Mouse (Mus musculus): ENCODE measurements around the gene Sult1e1. TPM values are rescaled to one million over a fixed set of nuclear protein-coding genes. Genes with fewer than 3 reads are reported as not detected.

Gene Sult1e1
- total RNA-seq (2021): not detected

DNA sequence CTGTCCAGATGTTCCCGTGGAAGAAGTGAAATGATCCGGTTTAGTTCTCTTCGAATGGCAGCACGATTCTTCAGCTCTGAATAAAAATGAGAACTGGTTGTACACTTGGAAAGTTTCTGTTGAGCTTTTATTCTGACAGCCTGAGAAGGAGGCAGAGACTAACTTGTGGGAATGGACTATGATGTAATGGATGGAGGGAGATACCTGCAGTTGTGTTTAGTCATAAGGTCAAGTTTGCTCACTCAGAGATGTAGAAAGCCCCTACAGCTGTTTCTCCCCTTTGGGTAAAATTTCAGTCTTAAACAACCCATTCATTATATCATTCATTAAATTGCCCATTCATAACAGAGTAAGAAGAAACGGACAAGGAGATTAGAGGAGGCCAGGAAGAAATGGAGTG is at the start of gene Sult1e1:
Gene Sult1e1 (minus strand): TSS at position 101 of the 400 bp plus-strand sequence.
- DNase-seq: no peak

DNA sequence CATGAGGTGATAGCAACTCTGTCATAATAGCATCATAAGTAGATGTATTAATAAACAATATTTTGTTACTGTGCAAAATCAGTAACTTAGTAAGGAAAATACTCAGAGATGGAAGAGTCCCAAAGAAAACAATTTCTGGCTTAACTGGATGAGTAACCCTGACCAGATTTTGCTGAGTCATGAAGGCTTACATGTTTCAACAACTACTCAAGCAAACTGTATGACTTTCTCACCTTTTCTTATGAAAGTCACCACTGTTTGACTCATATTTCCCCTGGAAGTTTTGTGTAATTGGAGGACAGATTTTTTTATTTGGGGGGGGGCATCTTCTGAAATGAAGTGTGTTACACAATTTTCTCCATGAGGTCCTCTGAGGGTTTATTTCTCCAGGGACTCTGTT is 31.3 kb upstream of the Sult1e1 start:
- DNase-seq: no peak

DNA sequence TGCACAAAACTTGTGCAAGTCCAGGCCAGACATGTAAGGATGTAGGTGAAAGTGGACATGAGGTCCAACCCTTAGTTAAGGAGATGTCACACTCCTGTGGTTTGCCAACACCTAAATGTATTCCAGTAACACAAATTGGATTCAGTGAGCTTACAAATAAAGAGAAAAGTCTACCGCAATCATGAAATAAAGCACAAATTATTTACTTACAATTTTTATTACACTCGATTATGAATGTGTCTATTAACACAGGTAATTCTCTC is 23.7 kb upstream of the Sult1e1 start:
- no peak for DNase-seq

DNA sequence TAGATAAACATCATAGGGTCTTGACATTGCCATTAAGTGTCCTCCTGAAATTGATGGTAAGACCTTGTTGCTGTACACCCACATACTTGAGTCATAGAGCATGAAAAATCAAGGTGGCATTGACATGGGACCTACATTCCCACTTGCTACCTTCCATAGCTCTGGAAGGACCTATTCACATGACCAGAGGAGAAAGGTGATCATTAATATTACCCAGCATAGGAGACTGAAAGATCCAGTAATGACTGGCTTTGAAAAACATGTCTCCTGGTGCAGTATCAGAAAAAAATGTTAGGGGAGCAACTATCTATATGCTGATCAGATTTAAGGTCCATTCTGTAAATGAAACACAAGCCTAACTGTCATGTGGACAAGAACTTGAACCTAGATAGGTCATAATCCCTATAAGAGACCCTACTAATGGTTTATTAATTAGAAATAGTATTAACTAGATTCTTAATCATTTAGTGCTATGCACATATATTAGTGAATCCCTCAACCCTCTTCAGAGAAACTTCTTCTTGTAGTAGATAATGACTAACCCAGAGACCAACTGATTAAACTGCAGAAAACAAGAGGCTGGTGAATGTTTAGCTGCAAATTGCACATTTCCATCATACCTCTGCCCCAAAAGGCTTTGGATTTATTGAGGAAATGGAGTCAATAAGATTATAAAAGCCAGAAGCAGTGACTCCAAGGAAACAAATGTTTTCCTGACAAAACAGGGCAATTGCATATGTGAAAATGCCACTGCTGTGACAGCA is 23.2 kb upstream of the Sult1e1 start:
- DNase-seq: no peak

DNA sequence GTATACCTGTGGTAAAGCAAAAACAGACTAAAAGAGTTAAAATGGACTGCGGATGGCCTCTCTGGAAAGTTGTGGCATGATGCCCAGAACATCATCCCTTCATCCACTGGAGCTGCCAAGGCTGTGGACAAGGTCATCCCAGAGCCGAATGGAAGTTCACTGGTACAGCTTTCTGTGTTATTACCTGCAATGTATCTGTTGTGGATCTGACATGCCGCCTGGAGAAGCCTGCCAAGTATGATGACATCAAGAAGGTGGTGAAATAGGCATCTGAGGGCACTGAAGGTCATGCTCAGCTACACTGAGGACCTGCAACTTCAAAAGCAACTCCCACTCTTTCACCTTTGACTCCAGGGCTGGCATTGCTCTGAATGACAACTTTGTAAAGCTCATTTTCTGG is 9.6 kb upstream of the Sult1e1 start:
- DNase-seq: no peak

DNA sequence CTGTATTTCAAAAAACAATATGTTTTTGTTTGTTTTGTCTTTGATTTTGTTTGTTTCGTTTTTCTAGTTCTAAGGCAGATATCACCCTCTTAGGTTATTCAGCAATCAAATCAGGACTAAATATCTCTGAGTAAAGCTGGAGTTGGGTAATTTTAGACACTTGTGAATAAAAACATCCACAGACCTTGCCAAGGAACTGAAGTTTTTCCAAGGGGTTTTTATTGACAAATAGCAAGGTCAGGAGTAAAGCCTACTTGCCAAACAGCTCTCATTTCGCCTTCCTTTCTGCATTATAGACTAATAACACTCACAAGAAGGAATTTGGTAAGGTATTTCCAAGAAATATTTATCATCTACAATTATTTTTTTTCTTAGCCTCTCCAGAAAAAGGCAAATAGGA is 6.5 kb upstream of the Sult1e1 start:
- DNase-seq: no peak

DNA sequence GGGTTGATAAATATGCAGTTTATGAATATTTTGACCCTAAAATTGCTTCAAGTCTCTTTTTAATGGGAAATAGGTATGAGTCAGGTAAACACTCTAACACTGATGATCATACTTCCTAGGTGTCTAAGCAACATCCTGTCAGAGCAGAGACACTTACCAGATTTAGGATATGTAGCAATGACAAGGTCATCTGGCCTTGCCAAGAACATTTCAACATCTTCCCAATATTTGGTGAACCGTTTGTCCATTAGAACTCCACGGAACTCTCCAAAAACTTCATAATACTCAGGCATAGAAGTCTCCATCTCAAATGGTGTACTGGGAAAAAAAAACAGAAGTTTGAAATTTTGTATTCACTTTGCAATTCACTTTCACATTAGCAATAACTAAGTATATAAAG is 1.5 kb downstream of the Sult1e1 start:
- no peak for DNase-seq

DNA sequence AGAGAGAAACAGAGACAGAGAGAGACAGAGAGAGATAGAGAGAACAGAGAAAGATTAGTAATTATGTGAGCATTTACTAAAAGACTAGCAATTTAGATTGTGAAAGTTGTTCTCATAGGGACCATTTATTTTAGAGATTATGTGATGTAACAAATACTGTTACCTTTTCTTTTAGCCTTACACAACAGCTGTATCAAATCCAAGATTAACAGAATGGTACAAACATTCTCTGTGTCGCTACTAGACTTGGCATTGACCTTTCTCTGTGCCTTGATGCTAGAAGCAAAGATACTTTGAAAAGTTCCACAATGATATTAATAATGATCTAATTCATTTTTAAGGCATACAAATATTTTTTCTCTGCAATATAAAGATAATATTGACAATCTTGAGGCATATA is 11.0 kb downstream of the Sult1e1 start:
- no peak for DNase-seq

DNA sequence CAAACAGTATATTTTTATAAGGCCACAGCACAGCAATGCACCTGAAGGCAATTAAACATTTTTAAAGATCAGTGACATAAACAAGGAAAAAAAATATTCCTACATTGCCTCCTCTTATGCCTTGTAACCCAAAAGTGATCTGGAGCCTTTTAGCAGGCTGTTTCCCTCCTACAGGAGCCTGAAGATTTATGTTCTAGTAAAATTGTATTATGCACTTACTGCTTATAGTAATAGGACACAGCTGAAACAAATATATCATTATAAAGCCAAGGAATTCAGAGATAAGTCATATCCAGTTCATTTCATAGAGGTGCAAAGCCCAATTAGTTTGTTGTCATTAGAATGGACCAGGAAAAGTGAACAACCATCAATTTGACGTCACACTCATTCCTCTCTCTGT is 17.2 kb downstream of the Sult1e1 start:
- DNase-seq: no peak

DNA sequence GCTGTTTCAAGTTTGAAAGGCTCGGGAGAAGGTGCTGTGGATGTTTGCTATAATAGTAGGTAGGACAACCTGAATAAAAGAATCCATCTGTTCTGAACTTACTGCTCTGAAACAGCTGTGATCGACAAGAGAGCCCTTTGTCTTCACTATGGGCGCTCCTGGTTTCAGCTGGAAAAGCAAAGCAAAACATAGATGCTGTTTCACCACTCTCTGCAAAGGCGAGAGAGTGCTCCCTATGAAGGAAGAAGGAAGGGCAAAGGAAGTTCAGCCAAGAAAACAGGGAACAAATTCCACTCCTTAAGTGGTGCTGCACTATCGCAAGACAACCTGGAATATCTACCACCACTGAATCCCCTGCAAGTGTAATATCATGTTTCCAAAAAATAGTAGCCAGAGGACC is 17.9 kb downstream of the Sult1e1 start:
- DNase-seq: no peak

DNA sequence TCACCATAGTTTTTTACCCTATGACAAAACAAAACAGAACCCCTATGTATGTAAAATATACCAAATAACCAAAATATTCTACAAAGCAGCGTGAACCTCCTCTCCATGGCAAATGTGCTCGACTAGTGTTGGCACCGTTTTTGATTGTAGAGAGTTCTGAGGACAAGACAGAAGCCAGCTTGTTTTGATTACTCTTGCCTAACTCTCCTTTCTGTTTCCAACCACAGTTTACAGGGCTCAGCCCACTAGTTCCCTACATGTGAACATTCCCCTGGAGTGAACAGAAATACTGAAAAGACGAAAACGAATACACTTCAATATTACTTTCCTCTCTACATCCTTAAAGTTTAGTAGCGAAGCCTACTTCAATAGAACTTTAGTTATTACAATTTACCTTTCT is 18.6 kb downstream of the Sult1e1 start:
- DNase-seq: no peak

DNA sequence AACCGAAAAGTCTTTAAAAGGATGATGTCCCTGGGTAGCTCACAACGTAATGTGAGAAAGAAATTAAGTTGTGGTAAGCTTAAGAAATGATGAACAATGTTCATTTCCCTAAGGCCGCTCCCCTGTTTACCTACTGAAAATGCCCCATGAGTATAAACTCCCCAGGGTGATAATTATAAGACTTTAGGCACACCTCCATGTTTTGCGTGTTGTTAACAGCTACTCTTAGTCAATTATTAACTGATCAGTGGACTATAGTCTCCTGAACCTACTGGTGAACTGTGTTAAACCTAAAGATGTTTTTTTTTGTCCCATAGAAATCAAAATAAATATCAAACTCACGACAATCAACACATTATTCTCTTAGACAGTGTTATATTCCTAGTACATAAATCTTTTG is 22.5 kb downstream of the Sult1e1 start, which contains the start of gene Sult1d1:
Gene Sult1d1 (minus strand): TSS at position 183 of the 400 bp plus-strand sequence.
- no peak for DNase-seq

DNA sequence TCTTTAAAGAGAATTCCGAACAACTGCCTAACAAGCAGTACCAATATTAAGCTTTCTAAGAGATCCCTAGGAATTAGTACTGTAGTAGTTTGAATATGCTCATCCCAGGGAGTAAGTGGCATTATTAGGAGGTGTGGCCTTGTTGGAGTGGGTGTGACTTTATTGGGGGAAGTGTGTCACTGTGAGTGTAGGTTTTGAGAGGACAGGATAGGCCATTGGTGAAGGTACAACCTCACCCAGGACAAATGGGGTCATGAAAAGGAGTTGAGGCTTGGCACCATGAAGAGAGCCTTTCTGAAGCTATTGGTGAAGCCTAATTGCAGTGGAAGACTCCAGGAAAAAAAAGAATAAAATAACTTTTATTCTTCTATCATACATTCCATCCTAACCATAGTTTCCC is 24.1 kb downstream of the Sult1e1 start:
- no peak for DNase-seq

DNA sequence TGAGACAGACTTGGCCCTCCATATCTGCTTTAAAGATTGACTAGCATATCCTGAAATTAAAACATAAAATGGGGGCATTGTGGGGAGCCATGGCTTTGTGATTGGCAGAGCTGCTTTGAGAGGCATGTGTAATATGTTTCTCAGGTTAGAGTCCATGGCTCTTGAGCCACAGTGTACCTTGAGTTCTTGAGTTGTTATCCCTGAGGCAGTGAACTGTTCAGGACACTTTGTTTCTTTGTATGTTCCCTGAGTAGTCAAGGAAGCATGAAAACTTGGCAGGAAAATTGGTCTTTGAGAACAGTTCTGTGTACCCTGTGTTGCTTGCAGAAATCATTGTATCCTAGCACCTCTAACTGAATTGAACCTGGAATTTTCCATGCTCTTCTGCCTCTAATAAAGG is 28.4 kb downstream of the Sult1e1 start:
- DNase-seq: no peak

DNA sequence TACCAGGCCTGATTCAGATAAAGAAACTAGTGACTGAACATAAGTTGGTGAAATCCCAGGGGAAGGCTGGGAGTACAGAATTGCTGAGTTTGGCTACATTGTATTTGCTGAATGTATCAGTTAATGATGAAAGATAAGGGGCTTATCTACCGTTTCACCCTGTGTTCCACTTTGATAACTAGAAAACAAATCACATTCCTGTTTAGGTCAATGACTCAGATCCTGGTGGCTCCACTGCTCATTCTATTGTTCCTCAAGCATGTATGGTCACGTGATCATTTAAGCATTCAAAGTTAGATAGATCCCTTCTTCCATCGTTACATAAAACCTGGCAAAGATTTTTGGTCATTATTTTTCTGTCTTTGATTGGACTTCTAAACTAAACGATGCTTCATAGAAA is 28.9 kb downstream of the Sult1e1 start:
- no peak for DNase-seq

DNA sequence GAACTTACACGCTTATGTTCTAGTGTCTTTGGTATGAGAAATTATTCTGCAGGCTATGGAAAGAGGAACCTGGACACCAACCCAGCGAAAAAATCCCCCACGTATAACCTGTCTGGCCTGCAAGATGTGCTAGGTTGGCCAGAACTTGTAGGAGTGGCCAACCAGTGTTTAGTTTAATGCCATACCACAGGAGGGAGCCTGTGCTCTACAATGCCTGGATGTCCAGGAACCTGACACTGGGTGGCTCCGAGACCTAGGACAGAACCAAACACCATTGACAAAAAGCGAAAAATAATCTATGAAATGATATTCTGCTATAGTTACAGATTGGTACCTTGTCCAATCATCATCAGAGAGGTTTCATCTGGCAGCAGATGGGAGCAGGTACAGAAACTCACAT is 31.2 kb downstream of the Sult1e1 start:
- DNase-seq: no peak

DNA sequence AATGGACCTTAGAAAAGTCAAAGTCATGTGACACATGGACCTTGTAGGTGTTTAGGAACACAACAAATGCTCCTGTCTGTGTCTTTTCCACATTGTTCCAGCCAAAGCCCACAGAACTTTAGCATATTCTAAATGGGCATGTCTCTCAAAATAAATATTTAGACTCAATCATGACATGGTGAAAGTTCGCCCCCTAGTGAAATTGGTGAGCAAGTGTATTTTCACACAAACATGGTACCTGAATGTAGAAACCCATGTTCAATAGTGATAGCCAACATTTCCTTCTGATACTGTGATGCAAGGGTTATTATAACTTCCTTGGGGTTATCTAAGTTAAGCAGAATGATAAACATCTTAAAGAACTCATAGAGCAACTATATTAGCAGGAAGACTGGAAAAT is 40.5 kb downstream of the Sult1e1 start:
- DNase-seq: no peak

DNA sequence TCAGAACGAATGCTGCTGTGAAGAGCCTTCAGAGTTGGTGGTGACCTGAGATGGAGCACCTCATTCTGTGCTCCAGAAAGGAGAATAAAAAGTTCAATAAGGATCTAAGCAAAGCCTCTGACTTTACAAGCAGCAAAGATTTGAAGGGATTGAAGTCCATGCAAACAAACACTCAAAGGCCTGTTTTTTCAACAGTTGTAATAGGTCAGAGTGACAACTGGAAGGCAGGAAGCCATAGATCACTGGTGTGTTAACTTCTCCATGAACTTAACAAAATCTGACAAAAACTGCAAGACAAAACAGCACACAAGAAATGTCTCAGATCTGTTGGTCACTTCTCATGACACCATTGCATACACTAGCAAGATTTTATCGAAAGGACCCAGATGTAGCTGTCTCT is 53.3 kb downstream of the Sult1e1 start, which contains the start of gene Sult1b1:
Gene Sult1b1 (minus strand): TSS at position 85 of the 400 bp plus-strand sequence.
- DNase-seq: no peak

DNA sequence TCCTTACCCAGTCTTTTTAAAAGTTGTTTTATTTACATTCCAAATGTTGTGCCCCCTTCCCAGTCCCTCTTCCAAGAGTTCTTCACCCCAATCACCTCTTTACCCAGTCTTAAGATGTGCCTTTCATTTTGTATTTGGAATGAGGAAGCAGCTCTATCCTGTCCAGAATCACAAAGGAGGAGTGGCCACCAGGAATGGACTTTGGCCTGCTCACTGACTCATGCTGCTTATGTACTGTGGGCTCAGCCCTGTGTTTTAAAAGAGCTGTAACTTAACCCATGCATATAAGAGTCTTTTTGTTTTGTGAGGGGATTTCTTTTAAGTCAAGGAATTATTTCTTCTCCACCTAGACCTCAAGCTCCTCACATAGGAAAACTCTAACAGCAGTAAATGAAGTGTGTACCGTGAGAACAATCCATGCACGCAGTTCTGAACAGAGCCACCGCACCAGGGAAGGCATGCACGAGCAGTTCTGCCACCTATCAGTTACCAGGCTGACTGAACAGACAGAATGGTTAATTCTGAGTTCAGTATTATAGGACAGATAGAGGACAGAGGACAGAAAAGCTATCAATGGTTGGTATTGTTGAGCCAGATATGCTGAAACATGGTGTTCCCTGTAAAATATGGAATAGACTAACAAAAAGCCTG is 55.3 kb downstream of the Sult1e1 start:
- no peak for DNase-seq

DNA sequence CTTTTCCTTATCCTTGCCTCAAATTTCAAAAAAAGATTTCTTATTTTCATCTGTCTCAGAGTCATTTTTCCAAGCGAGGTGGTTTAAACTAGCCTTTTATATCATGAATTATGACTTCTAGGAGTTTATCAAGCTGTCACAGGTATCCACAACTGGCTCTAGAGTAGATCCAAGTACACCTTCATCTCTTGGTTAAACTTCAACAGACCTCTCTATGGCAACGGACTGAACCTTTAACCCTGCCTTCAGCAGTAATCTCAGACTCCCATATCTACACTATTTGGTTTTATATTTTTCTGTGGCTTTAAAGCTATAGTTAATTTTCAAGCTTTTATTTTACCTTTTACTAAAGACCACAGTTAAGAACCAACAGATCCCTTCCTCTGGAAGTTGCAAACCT is 59.1 kb downstream of the Sult1e1 start:
- no peak for DNase-seq
